Mouse (Mus musculus) megakaryocyte, embryonic 14.5 days (primary cell): Measurements from ENCODE around the gene Unc5b. TPM values are rescaled to one million over a fixed set of nuclear protein-coding genes. Genes with fewer than 3 reads are reported as not detected.

Source experiments
- H3K27me3 ChIP-seq: replicated peaks from 2 replicates; pipeline ENCODE3; 2012; ENCODE audit warnings: inconsistent platforms
- H3K36me3 ChIP-seq: replicated peaks from 2 replicates; pipeline ENCODE3; 2012; ENCODE audit warnings: low read length, inconsistent platforms, mixed read lengths
- H3K4me1 ChIP-seq: 2 replicates; pipeline ENCODE4 v1.6.1; 2012; ENCODE audit warnings: inconsistent platforms
- H3K4me3 ChIP-seq: replicated peaks from 2 replicates; pipeline ENCODE3; 2012; ENCODE audit warnings: moderate library complexity, mild to moderate bottlenecking, inconsistent platforms
- H3K9me3 ChIP-seq: 2 replicates; pipeline ENCODE4 v1.6.1; 2012; ENCODE audit warnings: inconsistent platforms
- FLI1 ChIP-seq: IDR thresholded peaks from 2 replicates; pipeline ENCODE4 v1.6.1; 2012; ENCODE audit warnings: low read length, inconsistent platforms, mixed read lengths
- GATA1 ChIP-seq: IDR thresholded peaks from 3 replicates; pipeline ENCODE4 v1.6.1; 2012; ENCODE audit warnings: mixed read lengths, low read length, inconsistent platforms, borderline replicate concordance
- polyA plus RNA-seq: library from polyadenylated mRNA; stranded (reverse); fragments of >175 nt; gene quantifications from 2 replicates; pipeline ENCODE4 v1.2.3, GENCODE M21; 2012; ENCODE audit warnings: low replicate concordance; ENCODE audit not compliant: insufficient read depth

Unc5b gene
- polyA plus RNA-seq, 1 experiment: 0.02 TPM

- no peak for TF ChIP-seq GATA1
- TF ChIP-seq FLI1: no peak
- Histone ChIP-seq H3K4me3 (no peak overlapping the region), H3K9me3 (peaks cover 15% of the 10 kb centered on the region), H3K27me3 (peaks cover 41% of the 10 kb centered on the region), H3K36me3 (no peaks in the 10 kb centered on the region), H3K4me1 (peaks cover 6% of the 10 kb centered on the region; the same call in 1 of the 2 replicates)
Measured at GRCm38 (mm10) chr10:60762126-60762525, 69.3 kb downstream of the Unc5b start.

GRCm38 (mm10) chr10:60760377-60760776, 71.0 kb downstream of the Unc5b start:
- H3K36me3 ChIP-seq: no peaks in the 10 kb centered on the region
- TF ChIP-seq GATA1: no peak
- no peak for TF ChIP-seq FLI1
- H3K27me3 ChIP-seq: peaks cover 32% of the 10 kb centered on the region
- H3K9me3 ChIP-seq: peaks cover 27% of the 10 kb centered on the region
- peaks cover 6% of the 10 kb centered on the region; the same call in 1 of the 2 replicates for H3K4me1 ChIP-seq
- H3K4me3 ChIP-seq: no peak overlapping the region

DNA sequence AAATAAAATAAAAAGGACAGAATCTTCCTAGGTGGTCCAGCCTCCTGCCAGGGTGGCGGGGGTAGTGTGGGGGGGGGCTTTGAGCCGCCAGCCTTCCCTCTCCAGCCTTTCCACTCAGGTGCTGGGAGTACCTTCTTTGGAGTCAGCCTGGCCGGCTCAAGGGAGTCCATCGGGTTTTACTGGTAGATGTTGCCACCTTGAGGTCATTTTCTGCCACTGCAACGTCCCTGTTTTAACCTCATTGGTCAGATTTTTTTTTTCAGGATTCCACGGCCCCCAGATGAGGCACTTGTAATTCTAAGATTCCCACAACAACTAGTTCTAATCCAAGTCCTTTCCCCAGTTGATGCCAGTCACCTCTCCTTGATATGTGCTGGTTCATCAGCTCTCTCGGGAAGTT, 74.4 kb downstream of the Unc5b start:
- Histone ChIP-seq H3K27me3 (peaks cover 9% of the 10 kb centered on the region), H3K4me1 (peaks cover 19% of the 10 kb centered on the region), H3K9me3 (peaks cover 33% of the 10 kb centered on the region), H3K4me3 (no peak overlapping the region), H3K36me3 (no peaks in the 10 kb centered on the region)
- no peak for TF ChIP-seq FLI1
- TF ChIP-seq GATA1: no peak

- no peak for TF ChIP-seq GATA1
- no peak for TF ChIP-seq FLI1
- peaks cover 33% of the 10 kb centered on the region for H3K9me3 ChIP-seq
- H3K27me3 ChIP-seq: peaks cover 8% of the 10 kb centered on the region
- H3K36me3 ChIP-seq: no peaks in the 10 kb centered on the region
- H3K4me1 ChIP-seq: peaks cover 28% of the 10 kb centered on the region
- no peak overlapping the region for H3K4me3 ChIP-seq
Measured at GRCm38 (mm10) chr10:60756146-60756545, 75.2 kb downstream of the Unc5b start.

DNA sequence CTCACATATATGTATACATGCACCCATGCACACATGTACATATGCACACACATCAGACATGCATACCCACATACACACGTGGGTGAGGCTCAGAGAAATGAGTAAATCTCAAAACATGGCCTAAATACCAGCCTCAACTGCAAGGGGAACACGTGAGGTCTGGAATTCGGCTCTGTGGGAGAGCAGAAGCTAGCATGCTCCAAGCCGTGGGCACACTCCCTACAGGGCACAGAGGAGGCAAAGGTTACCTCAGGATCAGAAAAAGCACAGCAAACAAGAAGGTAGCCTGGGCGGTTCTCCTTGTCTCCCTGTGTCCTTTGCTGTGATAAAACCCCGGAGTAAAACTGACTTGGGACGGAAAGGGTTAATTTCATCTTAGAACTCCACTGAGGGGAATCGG, 77.4 kb downstream of the Unc5b start:
- peaks cover 6% of the 10 kb centered on the region for H3K27me3 ChIP-seq

GRCm38 (mm10) chr10:60753261-60753660, 78.1 kb downstream of the Unc5b start:
- no peak for TF ChIP-seq GATA1
- no peak for TF ChIP-seq FLI1
- Histone ChIP-seq H3K4me3 (peak overlapping the region; percentile 98), H3K9me3 (peaks cover 27% of the 10 kb centered on the region), H3K27me3 (peaks cover 3% of the 10 kb centered on the region), H3K36me3 (peaks cover 23% of the 10 kb centered on the region), H3K4me1 (peaks cover 48% of the 10 kb centered on the region)

More for the DNA sequence above, 77.4 kb downstream of the Unc5b start:
- peaks cover 33% of the 10 kb centered on the region for H3K9me3 ChIP-seq
- TF ChIP-seq GATA1: no peak
- no peak for TF ChIP-seq FLI1
- H3K36me3 ChIP-seq: peaks cover 17% of the 10 kb centered on the region
- H3K4me3 ChIP-seq: no peak overlapping the region
- H3K4me1 ChIP-seq: peaks cover 42% of the 10 kb centered on the region

- peaks cover 33% of the 10 kb centered on the region for H3K36me3 ChIP-seq
- TF ChIP-seq FLI1 (no peak), GATA1 (no peak)
- peak within 1 kb of the TSS; percentile 98 for H3K4me3 ChIP-seq
- no peaks in the 10 kb centered on the region for H3K27me3 ChIP-seq
- peaks cover 18% of the 10 kb centered on the region for H3K9me3 ChIP-seq
- peaks cover 57% of the 10 kb centered on the region for H3K4me1 ChIP-seq
Measured at GRCm38 (mm10) chr10:60752040-60753020, 79.1 kb downstream of the Unc5b start, which contains the start of gene Slc29a3. Gene Slc29a3, minus strand, starts transcription at chr10:60752794.

GRCm38 (mm10) chr10:60747667-60748212, 83.6 kb downstream of the Unc5b start:
- Histone ChIP-seq H3K4me1 (peaks cover 66% of the 10 kb centered on the region), H3K9me3 (no peaks in the 10 kb centered on the region), H3K27me3 (no peaks in the 10 kb centered on the region), H3K36me3 (peaks cover 65% of the 10 kb centered on the region), H3K4me3 (no peak overlapping the region)
- no peak for TF ChIP-seq FLI1
- TF ChIP-seq GATA1: no peak

DNA sequence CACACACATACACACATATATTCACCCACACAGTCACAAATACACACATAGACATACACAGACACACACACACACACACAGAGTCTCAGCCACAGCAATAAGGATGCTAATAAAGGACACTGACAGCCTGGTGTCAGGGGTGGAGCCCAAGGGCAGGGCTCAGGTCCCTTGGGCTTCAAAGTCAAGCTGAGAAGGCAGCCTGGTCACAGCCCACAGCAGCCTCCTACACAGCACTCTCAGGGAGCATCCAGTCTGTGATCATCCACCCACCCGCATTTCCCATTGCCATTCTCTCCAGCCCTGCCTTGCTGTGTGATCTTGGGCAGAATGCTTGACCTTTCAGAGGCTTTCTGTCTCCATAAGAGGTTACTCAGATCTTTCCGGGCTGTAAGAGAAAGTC, 84.9 kb downstream of the Unc5b start:
- TF ChIP-seq FLI1 (no peak), GATA1 (no peak)
- H3K4me3 ChIP-seq: peak overlapping the region; percentile 25
- peaks cover 56% of the 10 kb centered on the region for H3K4me1 ChIP-seq
- H3K9me3 ChIP-seq: peaks cover 6% of the 10 kb centered on the region
- no peaks in the 10 kb centered on the region for H3K27me3 ChIP-seq
- peaks cover 76% of the 10 kb centered on the region for H3K36me3 ChIP-seq
